ENCODE assay signal across 23 mouse cellular contexts in genomic region chr5:99291084-99291830, GRCm38 (mm10).
A peak's percentile ranks its signal among the peaks of the same experiment; 100 is the strongest.
DNase-seq lines count a peak whose midpoint lies in the region; ATAC-seq and TF ChIP-seq lines count a peak whose summit lies in the region.
"Had no signal": no experiment of that assay in that cellular context is flagged by ENCODE, and none has a peak within 500 bp of the region (broad histone marks: within the 10 kb centered on the region; RNA-seq: fewer than 3 reads in every experiment).

No protein-coding gene starts in this region.

- peaks cover 72% of the 10 kb centered on the region for H3K4me1 ChIP-seq in megakaryocyte, embryonic 14.5 days
- H3K4me1 ChIP-seq: hindbrain, embryonic 10.5 days; hindbrain, embryonic 13.5 days had no signal

- H3K27ac ChIP-seq in left cerebral cortex, adult 2 months: peak overlapping the region; percentile 3; the same call in 1 of the 2 replicates
- H3K27ac ChIP-seq: forebrain, embryonic 10.5 days; forebrain, embryonic 13.5 days; heart, embryonic 10.5 days; hindbrain, embryonic 10.5 days; hindbrain, embryonic 13.5 days had no signal

- no peak for DNase-seq in left cerebral cortex, adult 2 months (ENCODE audit: extremely low spot score in 1 of 2, low spot score in 2 of 2)
- DNase-seq in left cerebral cortex, postnatal 10 days (ENCODE audit: extremely low spot score in 1 of 2, low spot score in 2 of 2): no peak
- no peak for DNase-seq in cerebellum, adult 18-20 months
- no peak for DNase-seq in yolk sac, embryonic 10.5 days (ENCODE audit: low spot score)
- DNase-seq: adrenal gland, adult 2 months; adrenal gland, postnatal 14 days; cerebellum, adult 11 months; cerebellum, adult 8-10 months; cerebellum, postnatal 10 days; cerebellum, postnatal 36 days; gastrocnemius, postnatal 14 days; heart, adult 18-20 months had no signal

- TF ChIP-seq CTCF in left cerebral cortex, adult 2 months (IDR thresholded peaks at IDR 0.05): no peak

- no peaks in the 10 kb centered on the region for H3K36me3 ChIP-seq in megakaryocyte, embryonic 14.5 days (replicated peaks; ENCODE audit: low read length)
- H3K36me3 ChIP-seq: forebrain, embryonic 10.5 days; heart, embryonic 10.5 days; hindbrain, embryonic 10.5 days; hindbrain, embryonic 13.5 days had no signal

- no peaks in the 10 kb centered on the region for H3K27me3 ChIP-seq in megakaryocyte, embryonic 14.5 days (replicated peaks)
- H3K27me3 ChIP-seq: forebrain, embryonic 13.5 days; hindbrain, embryonic 13.5 days had no signal

- no peaks in the 10 kb centered on the region for H3K9me3 ChIP-seq in megakaryocyte, embryonic 14.5 days
- H3K9me3 ChIP-seq: forebrain, embryonic 10.5 days; forebrain, embryonic 13.5 days; heart, embryonic 10.5 days; hindbrain, embryonic 10.5 days; hindbrain, embryonic 13.5 days had no signal

- H3K4me3 ChIP-seq in left cerebral cortex, adult 2 months: no peak overlapping the region
- H3K4me3 ChIP-seq in megakaryocyte, embryonic 14.5 days (replicated peaks): peak overlapping the region; percentile 82
- H3K4me3 ChIP-seq: forebrain, embryonic 10.5 days; forebrain, embryonic 13.5 days; heart, embryonic 10.5 days; hindbrain, embryonic 10.5 days; hindbrain, embryonic 13.5 days had no signal

- ATAC-seq in megakaryocyte, adult 5-6 weeks (ENCODE audit: poor library complexity, severe bottlenecking): no peak
- peak; percentile 52 to 80 for ATAC-seq in hematopoietic stem cell, adult 5-6 weeks (replicated peaks in 1 of 2; ENCODE audit: insufficient read depth in 1 of 2, low FRiP score in 2 of 2, low TSS enrichment in 1 of 2, low read depth in 1 of 2, poor library complexity in 2 of 2, severe bottlenecking in 2 of 2)
- ATAC-seq: CD4-positive, CD25-positive, alpha-beta regulatory T cell, adult 4 months; forebrain, embryonic 13.5 days; forebrain, embryonic 16.5 days; hindbrain, embryonic 16.5 days had no signal

- intact Hi-C loops in left cerebral cortex, adult 2 months (cut with DNase I): no loop called here
- intact Hi-C loops in left cerebral cortex, postnatal 10 days (cut with DNase I): no loop called here
